Mouse (Mus musculus) forebrain, postnatal 0 days (tissue): ENCODE data around the gene Pbld2. TPM values are rescaled to one million over a fixed set of nuclear protein-coding genes. Genes with fewer than 3 reads are reported as not detected.
A peak's percentile ranks its signal among the peaks of the same experiment; 100 is the strongest.

ENCODE experiments used
- ATAC-seq: fragments of 200-750 bp; cut with Nextera tagmentation; 2 replicates; pipeline ENCODE4 v1.8.0; 2017; ENCODE audit warnings: mild to moderate bottlenecking, moderate library complexity
- DNase-seq: peaks from one replicate; pipeline ENCODE4 v3.0.0-alpha.2; 2015
- H3K27ac ChIP-seq: fragments of 300-500 bp; sonication (generic); 2 replicates; pipeline ENCODE4 v1.5.1; 2014; ENCODE audit warnings: low read depth, mild to moderate bottlenecking, antibody characterized with exemption, low read length, moderate library complexity, mixed read lengths
- H3K27me3 ChIP-seq: fragments of 300-500 bp; sonication (generic); 2 replicates; pipeline ENCODE4 v1.6.1; 2014; ENCODE audit warnings: mild to moderate bottlenecking, low read length, mixed read lengths; ENCODE audit not compliant: insufficient read depth
- H3K36me3 ChIP-seq: fragments of 300-500 bp; sonication (generic); 2 replicates; pipeline ENCODE4 v1.6.1; 2014; ENCODE audit warnings: mild to moderate bottlenecking, moderate library complexity; ENCODE audit not compliant: insufficient read depth
- H3K4me1 ChIP-seq: fragments of 300-500 bp; sonication (generic); 2 replicates; pipeline ENCODE4 v1.6.1; 2014; ENCODE audit warnings: antibody characterized with exemption; ENCODE audit not compliant: insufficient read depth
- H3K4me2 ChIP-seq: fragments of 300-500 bp; sonication (generic); 2 replicates; pipeline ENCODE4 v1.6.1; 2014; ENCODE audit warnings: low read depth, mild to moderate bottlenecking, moderate library complexity
- H3K4me3 ChIP-seq: fragments of 300-500 bp; sonication (generic); 2 replicates; pipeline ENCODE4 v1.5.1; 2014; ENCODE audit warnings: low read depth, low read length, mixed read lengths
- H3K9ac ChIP-seq: fragments of 300-500 bp; sonication (generic); 2 replicates; pipeline ENCODE4 v1.6.1; 2014; ENCODE audit warnings: mild to moderate bottlenecking
- H3K9me3 ChIP-seq: fragments of 300-500 bp; sonication (generic); 2 replicates; pipeline ENCODE4 v1.6.1; 2016; ENCODE audit warnings: low read length
- CTCF ChIP-seq: sonication (generic); IDR thresholded peaks from 2 replicates; pipeline ENCODE4 v1.5.1; 2016; ENCODE audit warnings: antibody characterized with exemption, control low read depth, low read depth
- WGBS: fragments of 180-500 bp; shearing (Covaris S2); extraction: QIAGEN DNeasy Blood & Tissue Kit; methylation state at CpG from one replicate; pipeline ENCODE4 v1.1.7; 2014; 5-methylcytosine and 5-hydroxymethylcytosine counted together
- polyA plus RNA-seq: library from polyadenylated mRNA; unstranded; fragments of >200 nt; fragmentation: Nextera tagmentation; extraction: Ambion mirVana; gene quantifications from 2 replicates; pipeline ENCODE4 v1.2.1, GENCODE M21; 2015
- total RNA-seq: library from RNA; depleted of rRNA; stranded (reverse); fragments of >200 nt; gene quantifications from 2 replicates; pipeline ENCODE4 v1.2.3, GENCODE M21; 2014

The Pbld2 gene
- total and polyA plus RNA-seq, 2 experiments from 2014 or later: 0.73 to 1.3 TPM

GRCm38 (mm10) chr10:63032956-63033355 is 8.8 kb downstream of the Pbld2 start:
- DNase-seq: no peak
- ATAC-seq: 0 out of 2 replicates have a peak, but pooled peaks have one; percentile 16
- 54% methylated on average over 3 of the region's 3 CpGs for WGBS
- H3K9me3 ChIP-seq: no peaks in the 10 kb centered on the region
- H3K4me3 ChIP-seq: no peak overlapping the region
- no peak overlapping the region for H3K4me2 ChIP-seq
- no peak overlapping the region for H3K27ac ChIP-seq
- H3K4me1 ChIP-seq: no peaks in the 10 kb centered on the region
- H3K27me3 ChIP-seq: no peaks in the 10 kb centered on the region
- H3K9ac ChIP-seq: no peak overlapping the region
- no peaks in the 10 kb centered on the region for H3K36me3 ChIP-seq
- no peak for TF ChIP-seq CTCF

- Histone ChIP-seq H3K27ac (no peak overlapping the region), H3K4me3 (no peak overlapping the region), H3K27me3 (no peaks in the 10 kb centered on the region), H3K36me3 (no peaks in the 10 kb centered on the region), H3K4me1 (no peaks in the 10 kb centered on the region), H3K9ac (no peak overlapping the region), H3K9me3 (no peaks in the 10 kb centered on the region), H3K4me2 (no peak overlapping the region)
- no peak for TF ChIP-seq CTCF
- WGBS: 85% methylated on average over 14 of the region's 14 CpGs
- DNase-seq: no peak
- ATAC-seq: no peak
These were observed 14.6 kb downstream of the Pbld2 start for GRCm38 (mm10) chr10:63038571-63039320.

GRCm38 (mm10) chr10:63039867-63040628 is 15.9 kb downstream of the Pbld2 start:
- Histone ChIP-seq H3K27ac (no peak overlapping the region), H3K9ac (no peak overlapping the region), H3K4me3 (no peak overlapping the region), H3K9me3 (no peaks in the 10 kb centered on the region), H3K4me2 (no peak overlapping the region), H3K36me3 (no peaks in the 10 kb centered on the region), H3K27me3 (no peaks in the 10 kb centered on the region), H3K4me1 (no peaks in the 10 kb centered on the region)
- 52% methylated on average over 5 of the region's 5 CpGs for WGBS
- ATAC-seq (no peak), DNase-seq (no peak)
- TF ChIP-seq CTCF: no peak

GRCm38 (mm10) chr10:63043154-63043553 is 19.0 kb downstream of the Pbld2 start:
- H3K36me3 ChIP-seq: no peaks in the 10 kb centered on the region
- peak; percentile 59 for TF ChIP-seq CTCF
- ATAC-seq (no peak; the same call in 1 of the 2 replicates), DNase-seq (peak; percentile 25)
- H3K9me3 ChIP-seq: no peaks in the 10 kb centered on the region
- no peak overlapping the region for H3K4me3 ChIP-seq
- H3K4me2 ChIP-seq: no peak overlapping the region
- 72% methylated on average over 3 of the region's 3 CpGs for WGBS
- no peak overlapping the region for H3K9ac ChIP-seq
- no peaks in the 10 kb centered on the region for H3K27me3 ChIP-seq
- no peak overlapping the region for H3K27ac ChIP-seq
- no peaks in the 10 kb centered on the region for H3K4me1 ChIP-seq

GRCm38 (mm10) chr10:63047751-63048150 is 23.6 kb downstream of the Pbld2 start:
- TF ChIP-seq CTCF: no peak
- H3K4me3 ChIP-seq: no peak overlapping the region
- no peak for ATAC-seq
- H3K27me3 ChIP-seq: no peaks in the 10 kb centered on the region
- no peaks in the 10 kb centered on the region for H3K36me3 ChIP-seq
- 90% methylated on average over 8 of the region's 8 CpGs for WGBS
- H3K4me2 ChIP-seq: no peak overlapping the region
- H3K9ac ChIP-seq: no peak overlapping the region
- no peaks in the 10 kb centered on the region for H3K9me3 ChIP-seq
- H3K27ac ChIP-seq: no peak overlapping the region
- no peaks in the 10 kb centered on the region for H3K4me1 ChIP-seq
- no peak for DNase-seq

- no peak for ATAC-seq
- H3K27me3 ChIP-seq: no peaks in the 10 kb centered on the region
These were observed 25.0 kb downstream of the Pbld2 start for GRCm38 (mm10) chr10:63049106-63049505.

GRCm38 (mm10) chr10:63051267-63051666 is 27.2 kb downstream of the Pbld2 start:
- H3K4me3 ChIP-seq: no peak overlapping the region
- ATAC-seq: no peak
- no peaks in the 10 kb centered on the region for H3K36me3 ChIP-seq
- no peak overlapping the region for H3K9ac ChIP-seq
- no peaks in the 10 kb centered on the region for H3K4me1 ChIP-seq
- no peaks in the 10 kb centered on the region for H3K27me3 ChIP-seq
- no peak overlapping the region for H3K4me2 ChIP-seq
- WGBS: 70% methylated on average over 7 of the region's 7 CpGs
- no peak for TF ChIP-seq CTCF
- H3K9me3 ChIP-seq: no peaks in the 10 kb centered on the region
- no peak for DNase-seq
- no peak overlapping the region for H3K27ac ChIP-seq

More at GRCm38 (mm10) chr10:63049106-63049505, 25.0 kb downstream of the Pbld2 start:
- Histone ChIP-seq H3K36me3 (no peaks in the 10 kb centered on the region), H3K9me3 (no peaks in the 10 kb centered on the region), H3K27ac (no peak overlapping the region), H3K4me1 (no peaks in the 10 kb centered on the region), H3K4me3 (no peak overlapping the region), H3K4me2 (no peak overlapping the region), H3K9ac (no peak overlapping the region)
- WGBS: 83% methylated on average over 1 of the region's 2 CpGs
- TF ChIP-seq CTCF: no peak
- DNase-seq: no peak
